Mouse (Mus musculus): Measurements from ENCODE around the gene Selenos. TPM values are rescaled to one million over a fixed set of nuclear protein-coding genes. Genes with fewer than 3 reads are reported as not detected.
"Not testable (repeated sequence)": the region's sequence is repeated elsewhere in the genome, so short reads cannot be mapped to it uniquely, and the experiment has no call there.

Gene Selenos
- polyA plus RNA-seq, 1 experiment, result 113 TPM

GRCm38 (mm10) chr7:66046921-66047918 lies 32.2 kb upstream of the Selenos start:
- WGBS, result 85% methylated on average over 17 of the region's 17 CpGs
- peaks cover 30% of the 10 kb centered on the region for H3K4me1 ChIP-seq (ENCODE audit: control insufficient read depth, insufficient read depth, low read length)
- no peaks in the 10 kb centered on the region for H3K27me3 ChIP-seq (ENCODE audit: control insufficient read depth, insufficient read depth, low read length)
- H3K27ac ChIP-seq (ENCODE audit: insufficient read depth, low read length), result no peak overlapping the region
- DNase-seq, result peak in 1 of 2 experiments; percentile 18
- TF ChIP-seq CTCF (IDR thresholded peaks at IDR 0.05; ENCODE audit: borderline replicate concordance, insufficient read depth, low read depth, low read length) (no peak), POLR2A (IDR thresholded peaks at IDR 0.05; ENCODE audit: borderline replicate concordance, insufficient read depth, low read length) (no peak)
- H3K4me3 ChIP-seq (replicated peaks; ENCODE audit: insufficient read depth, low read depth, low read length), result no peak overlapping the region

- DNase-seq, result no peak
- Histone ChIP-seq H3K27ac (ENCODE audit: insufficient read depth, low read length) (no peak overlapping the region), H3K4me3 (replicated peaks; ENCODE audit: insufficient read depth, low read depth, low read length) (no peak overlapping the region), H3K27me3 (ENCODE audit: control insufficient read depth, insufficient read depth, low read length) (no peaks in the 10 kb centered on the region), H3K4me1 (ENCODE audit: control insufficient read depth, insufficient read depth, low read length) (peaks cover 27% of the 10 kb centered on the region)
- TF ChIP-seq CTCF (IDR thresholded peaks at IDR 0.05; ENCODE audit: borderline replicate concordance, insufficient read depth, low read depth, low read length) (no peak), POLR2A (IDR thresholded peaks at IDR 0.05; ENCODE audit: borderline replicate concordance, insufficient read depth, low read length) (no peak)
- WGBS, result 87% methylated on average over 4 of the region's 4 CpGs
Measured at GRCm38 (mm10) chr7:66047975-66048374, 31.5 kb upstream of the Selenos start.

GRCm38 (mm10) chr7:66048446-66049230 lies 30.8 kb upstream of the Selenos start:
- Histone ChIP-seq H3K4me1 (ENCODE audit: control insufficient read depth, insufficient read depth, low read length) (peaks cover 20% of the 10 kb centered on the region), H3K4me3 (replicated peaks; ENCODE audit: insufficient read depth, low read depth, low read length) (no peak overlapping the region), H3K27me3 (ENCODE audit: control insufficient read depth, insufficient read depth, low read length) (no peaks in the 10 kb centered on the region), H3K27ac (ENCODE audit: insufficient read depth, low read length) (no peak overlapping the region)
- WGBS, result 90% methylated on average over 12 of the region's 12 CpGs
- DNase-seq, result no peak
- no peak for TF ChIP-seq POLR2A (IDR thresholded peaks at IDR 0.05; ENCODE audit: borderline replicate concordance, insufficient read depth, low read length)
- TF ChIP-seq CTCF (IDR thresholded peaks at IDR 0.05; ENCODE audit: borderline replicate concordance, insufficient read depth, low read depth, low read length), result no peak

- TF ChIP-seq POLR2A (IDR thresholded peaks at IDR 0.05; ENCODE audit: borderline replicate concordance, insufficient read depth, low read length) (no peak), CTCF (IDR thresholded peaks at IDR 0.05; ENCODE audit: borderline replicate concordance, insufficient read depth, low read depth, low read length) (no peak)
- WGBS, result 95% methylated on average over 4 of the region's 4 CpGs
- Histone ChIP-seq H3K4me3 (replicated peaks; ENCODE audit: insufficient read depth, low read depth, low read length) (no peak overlapping the region), H3K27ac (ENCODE audit: insufficient read depth, low read length) (no peak overlapping the region), H3K27me3 (ENCODE audit: control insufficient read depth, insufficient read depth, low read length) (no peaks in the 10 kb centered on the region), H3K4me1 (ENCODE audit: control insufficient read depth, insufficient read depth, low read length) (no peaks in the 10 kb centered on the region)
- no peak for DNase-seq
Measured at GRCm38 (mm10) chr7:66053946-66054483, 25.4 kb upstream of the Selenos start.

- H3K27ac ChIP-seq (ENCODE audit: insufficient read depth, low read length); H3K27me3 ChIP-seq (ENCODE audit: control insufficient read depth, insufficient read depth, low read length); H3K4me3 ChIP-seq (replicated peaks; ENCODE audit: insufficient read depth, low read depth, low read length); DNase-seq; H3K4me1 ChIP-seq (ENCODE audit: control insufficient read depth, insufficient read depth, low read length): not testable (repeated sequence)
- WGBS, result 3% methylated on average over 2 of the region's 2 CpGs
- peak; percentile 48; the same call in 1 of the 2 replicates for TF ChIP-seq CTCF (IDR thresholded peaks at IDR 0.05; ENCODE audit: borderline replicate concordance, insufficient read depth, low read depth, low read length)
Measured at GRCm38 (mm10) chr7:66055356-66055755, 24.1 kb upstream of the Selenos start.

GRCm38 (mm10) chr7:66058703-66059102 lies 20.7 kb upstream of the Selenos start, which contains the start of gene Snrpa1:
Gene Snrpa1, plus strand, starts transcription at chr7:66059003.
- 70% methylated on average over 1 of the region's 1 CpGs for WGBS
- DNase-seq, result no peak
- Histone ChIP-seq H3K4me1 (ENCODE audit: control insufficient read depth, insufficient read depth, low read length) (no peaks in the 10 kb centered on the region), H3K4me3 (replicated peaks; ENCODE audit: insufficient read depth, low read depth, low read length) (peak within 1 kb of the TSS; percentile 80), H3K27me3 (ENCODE audit: control insufficient read depth, insufficient read depth, low read length) (no peaks in the 10 kb centered on the region), H3K27ac (ENCODE audit: insufficient read depth, low read length) (no peak within 1 kb of the TSS)
- TF ChIP-seq CTCF (IDR thresholded peaks at IDR 0.05; ENCODE audit: borderline replicate concordance, insufficient read depth, low read depth, low read length), result no peak
- no peak for TF ChIP-seq POLR2A (IDR thresholded peaks at IDR 0.05; ENCODE audit: borderline replicate concordance, insufficient read depth, low read length)

- Histone ChIP-seq H3K27ac (ENCODE audit: insufficient read depth, low read length) (no peak overlapping the region), H3K27me3 (ENCODE audit: control insufficient read depth, insufficient read depth, low read length) (no peaks in the 10 kb centered on the region), H3K4me1 (ENCODE audit: control insufficient read depth, insufficient read depth, low read length) (no peaks in the 10 kb centered on the region), H3K4me3 (replicated peaks; ENCODE audit: insufficient read depth, low read depth, low read length) (peak overlapping the region; percentile 80)
- DNase-seq, result peak; percentile 87 to 92
- peak; percentile 93 for TF ChIP-seq POLR2A (IDR thresholded peaks at IDR 0.05; ENCODE audit: borderline replicate concordance, insufficient read depth, low read length)
- no peak for TF ChIP-seq CTCF (IDR thresholded peaks at IDR 0.05; ENCODE audit: borderline replicate concordance, insufficient read depth, low read depth, low read length)
- WGBS, result under 1% methylated on average over 64 of the region's 64 CpGs
Measured at GRCm38 (mm10) chr7:66060066-66060956, 19.1 kb upstream of the Selenos start.
